Mouse (Mus musculus): ENCODE measurements at regions not wholly inside any gene's neighbourhood (a gene's known extent, or its start where the extent isn't known, plus 50 kb on each side); places are given as distances from the start of the nearest gene placed in this dataset.

DNA sequence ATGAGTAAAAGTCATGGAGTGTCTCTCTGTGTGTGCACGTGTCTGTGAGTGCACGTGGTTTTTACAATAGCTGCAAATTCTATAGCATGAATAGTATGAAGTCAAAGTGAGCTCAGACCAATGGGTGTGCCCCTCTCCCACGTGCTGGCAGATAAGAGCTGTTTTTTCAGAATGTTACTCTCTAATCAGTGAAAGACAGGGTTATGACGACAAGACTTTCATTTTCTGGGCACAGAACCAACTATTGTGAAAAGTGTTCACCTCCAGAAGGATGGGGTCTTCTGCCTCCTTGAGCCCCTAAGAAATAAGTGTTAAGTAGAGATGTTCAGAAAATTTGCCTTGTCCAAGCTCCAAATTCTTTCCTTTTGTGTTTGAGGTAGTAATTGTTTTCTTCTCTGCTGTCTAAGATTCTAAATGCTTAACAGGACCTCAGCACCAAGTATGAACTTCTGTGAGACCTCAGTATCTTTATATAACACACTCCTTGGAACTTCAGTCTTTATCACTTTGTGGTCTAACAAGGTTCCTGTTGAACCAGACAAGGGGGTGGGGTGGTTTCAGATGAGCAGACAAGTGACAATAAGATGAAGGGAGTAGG is 182.8 kb upstream of the P2ry1 start:
- TF ChIP-seq POLR2A (IDR thresholded peaks at IDR 0.05; ENCODE audit: control insufficient read depth, extremely low read depth, insufficient read depth, low read length, poor library complexity) (no peak), CTCF (IDR thresholded peaks at IDR 0.05; ENCODE audit: borderline replicate concordance, control insufficient read depth, extremely low read depth, insufficient read depth, low read length, poor library complexity) (no peak)
- no peak for DNase-seq
- Histone ChIP-seq H3K4me3 (ENCODE audit: control insufficient read depth, insufficient read depth, low read length) (no peak overlapping the region), H3K36me3 (ENCODE audit: control insufficient read depth, insufficient read depth, low read length) (no peaks in the 10 kb centered on the region), H3K27ac (ENCODE audit: control insufficient read depth, insufficient read depth, low read length) (no peak overlapping the region), H3K4me1 (replicated peaks; ENCODE audit: control insufficient read depth, insufficient read depth, low read length) (no peaks in the 10 kb centered on the region), H3K27me3 (ENCODE audit: control insufficient read depth, insufficient read depth, low read length) (no peaks in the 10 kb centered on the region)
- WGBS, result 32% methylated on average over 4 of the region's 4 CpGs

- H3K27ac ChIP-seq (ENCODE audit: control insufficient read depth, insufficient read depth, low read length), result no peak overlapping the region
- DNase-seq, result no peak
- no peaks in the 10 kb centered on the region for H3K27me3 ChIP-seq (ENCODE audit: control insufficient read depth, insufficient read depth, low read length)
- no peaks in the 10 kb centered on the region for H3K36me3 ChIP-seq (ENCODE audit: control insufficient read depth, insufficient read depth, low read length)
- no peak for TF ChIP-seq POLR2A (IDR thresholded peaks at IDR 0.05; ENCODE audit: control insufficient read depth, extremely low read depth, insufficient read depth, low read length, poor library complexity)
- no peak for TF ChIP-seq CTCF (IDR thresholded peaks at IDR 0.05; ENCODE audit: borderline replicate concordance, control insufficient read depth, extremely low read depth, insufficient read depth, low read length, poor library complexity)
- no peak overlapping the region for H3K4me3 ChIP-seq (ENCODE audit: control insufficient read depth, insufficient read depth, low read length)
- no peaks in the 10 kb centered on the region for H3K4me1 ChIP-seq (replicated peaks; ENCODE audit: control insufficient read depth, insufficient read depth, low read length)
Measured at GRCm38 (mm10) chr3:60821463-60821862, 181.1 kb upstream of the P2ry1 start.

DNA sequence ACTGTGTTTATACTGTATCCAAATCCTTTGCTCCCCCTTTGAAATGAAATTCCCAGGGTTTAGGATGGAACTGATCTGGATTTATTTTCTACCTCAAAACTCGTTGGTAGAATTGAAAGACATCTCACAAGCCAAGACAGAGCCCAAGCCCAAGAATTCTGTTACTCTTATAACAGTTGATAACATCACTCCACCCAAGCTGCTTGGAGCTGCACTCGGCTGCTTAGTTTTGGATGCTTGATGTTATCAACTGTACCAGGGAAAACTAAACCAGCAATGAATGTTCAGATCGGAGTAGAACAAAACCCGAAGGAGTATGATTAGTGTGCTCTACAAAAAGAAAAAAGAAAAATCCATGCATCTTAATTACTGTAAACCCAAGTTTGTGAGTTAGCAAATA is 175.8 kb upstream of the P2ry1 start:
- WGBS, result 86% methylated on average over 4 of the region's 4 CpGs
- H3K4me1 ChIP-seq (replicated peaks; ENCODE audit: control insufficient read depth, insufficient read depth, low read length), result no peaks in the 10 kb centered on the region
- no peak overlapping the region for H3K4me3 ChIP-seq (ENCODE audit: control insufficient read depth, insufficient read depth, low read length)
- DNase-seq, result no peak
- no peaks in the 10 kb centered on the region for H3K27me3 ChIP-seq (ENCODE audit: control insufficient read depth, insufficient read depth, low read length)
- H3K27ac ChIP-seq (ENCODE audit: control insufficient read depth, insufficient read depth, low read length), result no peak overlapping the region
- TF ChIP-seq CTCF (IDR thresholded peaks at IDR 0.05; ENCODE audit: borderline replicate concordance, control insufficient read depth, extremely low read depth, insufficient read depth, low read length, poor library complexity) (no peak), POLR2A (IDR thresholded peaks at IDR 0.05; ENCODE audit: control insufficient read depth, extremely low read depth, insufficient read depth, low read length, poor library complexity) (no peak)
- H3K36me3 ChIP-seq (ENCODE audit: control insufficient read depth, insufficient read depth, low read length), result no peaks in the 10 kb centered on the region

DNA sequence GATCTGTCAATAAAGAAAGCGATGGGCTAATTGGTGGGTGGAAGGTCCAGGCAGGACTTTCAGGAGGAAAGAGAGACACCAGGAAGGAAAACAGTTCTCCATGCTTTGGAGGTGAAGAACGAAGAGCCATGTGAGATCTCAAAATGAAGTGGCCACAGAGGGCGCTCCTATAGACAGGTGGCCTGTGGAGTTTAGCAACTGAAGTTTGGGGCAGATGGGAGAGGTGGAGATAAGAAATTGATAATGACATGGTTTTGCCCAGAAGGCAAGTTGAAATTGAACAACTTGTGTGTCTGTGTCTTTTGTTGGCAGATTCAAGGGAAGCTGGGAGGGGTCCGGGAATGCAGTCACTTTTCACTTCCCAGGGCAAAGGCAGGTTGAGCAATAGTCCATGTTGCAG is 170.2 kb upstream of the P2ry1 start:
- TF ChIP-seq CTCF (IDR thresholded peaks at IDR 0.05; ENCODE audit: borderline replicate concordance, control insufficient read depth, extremely low read depth, insufficient read depth, low read length, poor library complexity) (no peak), POLR2A (IDR thresholded peaks at IDR 0.05; ENCODE audit: control insufficient read depth, extremely low read depth, insufficient read depth, low read length, poor library complexity) (no peak)
- Histone ChIP-seq H3K4me3 (ENCODE audit: control insufficient read depth, insufficient read depth, low read length) (no peak overlapping the region), H3K4me1 (replicated peaks; ENCODE audit: control insufficient read depth, insufficient read depth, low read length) (no peaks in the 10 kb centered on the region), H3K36me3 (ENCODE audit: control insufficient read depth, insufficient read depth, low read length) (no peaks in the 10 kb centered on the region), H3K27ac (ENCODE audit: control insufficient read depth, insufficient read depth, low read length) (no peak overlapping the region), H3K27me3 (ENCODE audit: control insufficient read depth, insufficient read depth, low read length) (no peaks in the 10 kb centered on the region)
- 96% methylated on average over 4 of the region's 4 CpGs for WGBS
- DNase-seq, result no peak

DNA sequence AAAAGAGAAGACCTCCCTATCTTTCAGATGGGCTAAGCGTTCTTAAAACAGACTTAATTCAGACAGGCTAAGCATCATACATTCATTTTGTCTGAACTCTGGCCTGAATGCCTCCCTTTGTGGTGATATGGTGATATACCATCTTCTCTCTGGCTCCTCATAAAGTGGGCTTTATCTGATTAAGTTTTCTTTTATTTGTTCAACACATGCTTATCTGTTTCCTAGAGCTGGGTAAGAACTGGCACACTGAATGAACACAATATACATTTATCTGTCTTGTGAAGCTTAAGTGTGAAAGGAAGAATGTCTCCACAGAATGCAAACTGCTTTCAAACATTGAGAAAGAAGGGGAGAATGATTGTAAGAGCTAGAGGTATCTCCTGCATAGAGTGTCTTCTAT is 160.7 kb upstream of the P2ry1 start:
- WGBS, result 96% methylated on average over 1 of the region's 1 CpGs
- no peaks in the 10 kb centered on the region for H3K27me3 ChIP-seq (ENCODE audit: control insufficient read depth, insufficient read depth, low read length)
- no peaks in the 10 kb centered on the region for H3K4me1 ChIP-seq (replicated peaks; ENCODE audit: control insufficient read depth, insufficient read depth, low read length)
- no peak overlapping the region for H3K4me3 ChIP-seq (ENCODE audit: control insufficient read depth, insufficient read depth, low read length)
- no peaks in the 10 kb centered on the region for H3K36me3 ChIP-seq (ENCODE audit: control insufficient read depth, insufficient read depth, low read length)
- no peak for DNase-seq
- TF ChIP-seq CTCF (IDR thresholded peaks at IDR 0.05; ENCODE audit: borderline replicate concordance, control insufficient read depth, extremely low read depth, insufficient read depth, low read length, poor library complexity) (no peak), POLR2A (IDR thresholded peaks at IDR 0.05; ENCODE audit: control insufficient read depth, extremely low read depth, insufficient read depth, low read length, poor library complexity) (no peak)
- H3K27ac ChIP-seq (ENCODE audit: control insufficient read depth, insufficient read depth, low read length), result no peak overlapping the region

DNA sequence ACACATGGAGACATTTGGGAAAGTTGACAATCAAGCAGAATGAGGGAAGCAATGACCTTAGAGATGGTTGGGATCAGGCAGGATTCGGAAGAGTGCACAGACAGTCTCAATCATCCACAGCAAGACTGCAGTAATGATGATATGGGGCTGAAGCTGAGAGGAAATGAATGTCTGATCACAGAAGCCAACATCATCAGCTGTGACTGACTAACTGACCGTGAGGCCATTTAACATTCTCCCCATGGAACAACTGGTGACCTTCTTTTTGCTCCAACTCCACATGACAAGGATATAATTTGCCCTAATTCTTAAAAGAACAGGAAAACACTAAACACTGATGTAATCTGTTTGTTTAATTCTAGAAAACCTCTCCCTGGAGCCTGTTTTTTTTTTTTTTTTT is 157.3 kb upstream of the P2ry1 start:
- 97% methylated on average over 2 of the region's 2 CpGs for WGBS

DNA sequence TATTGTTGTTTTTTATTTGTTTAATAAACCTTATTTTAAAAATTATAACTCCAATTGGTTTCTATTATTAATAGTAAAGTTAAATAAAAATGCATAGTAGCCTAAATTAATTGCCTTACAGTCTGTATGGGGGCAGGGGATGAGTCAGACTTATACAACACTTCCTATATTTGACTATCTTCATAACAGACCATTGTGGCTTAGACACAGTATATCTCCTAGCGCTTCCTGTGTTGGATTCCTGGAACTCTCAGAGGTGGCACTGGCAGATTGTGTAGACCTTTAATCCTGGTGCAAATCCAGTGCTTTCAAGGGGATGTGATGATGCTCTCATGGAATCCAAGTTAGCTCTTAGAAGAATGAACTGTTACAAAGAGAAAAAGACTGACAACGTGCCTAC is 154.2 kb upstream of the P2ry1 start:
- H3K4me3 ChIP-seq (ENCODE audit: control insufficient read depth, insufficient read depth, low read length), result no peak overlapping the region
- no peaks in the 10 kb centered on the region for H3K27me3 ChIP-seq (ENCODE audit: control insufficient read depth, insufficient read depth, low read length)
- no peaks in the 10 kb centered on the region for H3K36me3 ChIP-seq (ENCODE audit: control insufficient read depth, insufficient read depth, low read length)
- H3K27ac ChIP-seq (ENCODE audit: control insufficient read depth, insufficient read depth, low read length), result no peak overlapping the region
- 93% methylated on average over 2 of the region's 2 CpGs for WGBS
- DNase-seq, result no peak
- no peaks in the 10 kb centered on the region for H3K4me1 ChIP-seq (replicated peaks; ENCODE audit: control insufficient read depth, insufficient read depth, low read length)
- no peak for TF ChIP-seq CTCF (IDR thresholded peaks at IDR 0.05; ENCODE audit: borderline replicate concordance, control insufficient read depth, extremely low read depth, insufficient read depth, low read length, poor library complexity)
- no peak for TF ChIP-seq POLR2A (IDR thresholded peaks at IDR 0.05; ENCODE audit: control insufficient read depth, extremely low read depth, insufficient read depth, low read length, poor library complexity)

More for the DNA sequence above, 157.3 kb upstream of the P2ry1 start:
- H3K36me3 ChIP-seq (ENCODE audit: control insufficient read depth, insufficient read depth, low read length), result no peaks in the 10 kb centered on the region
- H3K4me3 ChIP-seq (ENCODE audit: control insufficient read depth, insufficient read depth, low read length), result no peak overlapping the region
- TF ChIP-seq POLR2A (IDR thresholded peaks at IDR 0.05; ENCODE audit: control insufficient read depth, extremely low read depth, insufficient read depth, low read length, poor library complexity) (no peak), CTCF (IDR thresholded peaks at IDR 0.05; ENCODE audit: borderline replicate concordance, control insufficient read depth, extremely low read depth, insufficient read depth, low read length, poor library complexity) (no peak)
- no peak for DNase-seq
- H3K4me1 ChIP-seq (replicated peaks; ENCODE audit: control insufficient read depth, insufficient read depth, low read length), result no peaks in the 10 kb centered on the region
- H3K27me3 ChIP-seq (ENCODE audit: control insufficient read depth, insufficient read depth, low read length), result no peaks in the 10 kb centered on the region
- H3K27ac ChIP-seq (ENCODE audit: control insufficient read depth, insufficient read depth, low read length), result no peak overlapping the region

All from thymus, adult 2 months (tissue).